Mouse (Mus musculus) mesoderm, embryonic 11.5 days (tissue): ENCODE data around the gene Lrrc26.

ENCODE experiments used
- DNase-seq: peaks from one replicate; pipeline ENCODE4 v3.0.0-alpha.2; 2012; ENCODE audit warnings: low read depth, low spot score

The Lrrc26 gene

DNA sequence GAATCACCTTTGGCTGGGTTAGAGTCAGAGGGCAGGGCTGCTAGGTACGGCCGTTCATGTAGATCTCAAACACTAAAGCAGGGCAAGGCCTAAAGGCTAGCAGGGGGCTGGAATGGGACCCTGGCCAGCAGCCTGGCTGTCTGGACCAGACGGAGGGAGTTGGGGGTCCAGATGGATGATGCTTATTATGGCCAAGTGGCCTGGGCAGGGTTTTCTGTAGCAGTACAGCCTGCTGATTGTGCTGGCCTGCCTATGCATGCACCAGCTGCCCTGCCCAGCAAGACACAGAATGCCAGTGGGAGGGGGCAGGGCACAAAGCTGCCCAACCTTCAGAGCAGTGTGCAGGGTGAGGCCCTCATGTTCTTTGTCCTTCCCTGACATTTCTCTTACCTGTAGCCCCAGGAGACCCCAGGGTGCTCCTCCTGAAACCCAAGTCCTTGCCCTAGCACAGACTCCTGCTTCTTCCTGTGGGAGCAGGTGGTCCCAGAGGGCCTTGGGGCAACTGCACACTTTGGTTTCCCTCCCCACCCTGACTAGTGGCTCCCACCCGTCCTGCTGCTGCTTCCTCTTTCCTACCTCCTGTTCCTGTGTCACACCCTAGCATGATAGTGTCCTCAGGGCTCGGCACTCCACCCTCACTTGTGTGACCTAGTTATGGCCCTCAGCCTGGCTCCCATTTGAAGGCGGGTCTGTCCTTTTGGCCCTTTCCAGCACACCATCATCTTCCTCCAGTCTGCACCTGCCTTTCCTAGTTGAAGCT, 23.6 kb upstream of the Lrrc26 start:
- no peak for DNase-seq

DNA sequence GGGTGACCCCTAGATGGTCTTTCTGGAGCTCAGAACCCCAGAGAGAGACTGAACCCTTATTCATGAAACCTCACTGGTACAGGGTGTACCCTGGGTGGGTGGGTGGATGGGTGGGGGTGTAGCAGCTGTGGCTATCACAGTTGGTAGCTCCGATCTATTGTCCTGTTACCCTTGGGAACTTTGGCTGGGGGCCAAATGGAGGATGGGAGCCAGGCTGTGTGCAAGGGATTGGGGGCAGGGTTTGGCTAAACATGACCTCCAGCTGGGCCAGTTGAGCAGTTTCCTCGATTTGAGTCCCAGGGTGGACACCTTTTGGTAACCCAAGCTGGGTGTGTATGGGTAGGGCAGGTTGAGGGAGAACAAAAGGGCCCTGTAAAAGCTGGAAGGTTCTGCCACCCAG, 23.0 kb upstream of the Lrrc26 start:
- no peak for DNase-seq

DNA sequence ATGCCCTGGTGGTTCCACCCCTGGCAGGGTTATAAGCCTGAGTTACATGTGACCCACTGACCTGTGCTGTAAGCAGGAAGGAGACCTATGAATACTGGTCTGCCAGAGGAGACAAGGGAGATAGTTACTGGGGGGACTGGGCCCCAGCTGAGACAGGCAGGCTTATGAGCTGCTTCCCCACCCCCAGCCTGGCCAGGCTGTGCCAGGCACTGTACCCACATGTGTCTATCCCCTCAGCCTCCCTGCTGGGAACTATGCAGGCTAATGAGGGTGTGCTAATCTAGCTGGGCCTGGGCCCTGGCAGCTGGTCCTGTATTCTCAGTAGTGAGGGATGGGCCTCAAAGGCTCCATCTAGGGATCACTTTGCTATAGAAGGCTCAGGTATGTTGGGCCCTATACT, 22.5 kb upstream of the Lrrc26 start:
- DNase-seq = no peak

DNA sequence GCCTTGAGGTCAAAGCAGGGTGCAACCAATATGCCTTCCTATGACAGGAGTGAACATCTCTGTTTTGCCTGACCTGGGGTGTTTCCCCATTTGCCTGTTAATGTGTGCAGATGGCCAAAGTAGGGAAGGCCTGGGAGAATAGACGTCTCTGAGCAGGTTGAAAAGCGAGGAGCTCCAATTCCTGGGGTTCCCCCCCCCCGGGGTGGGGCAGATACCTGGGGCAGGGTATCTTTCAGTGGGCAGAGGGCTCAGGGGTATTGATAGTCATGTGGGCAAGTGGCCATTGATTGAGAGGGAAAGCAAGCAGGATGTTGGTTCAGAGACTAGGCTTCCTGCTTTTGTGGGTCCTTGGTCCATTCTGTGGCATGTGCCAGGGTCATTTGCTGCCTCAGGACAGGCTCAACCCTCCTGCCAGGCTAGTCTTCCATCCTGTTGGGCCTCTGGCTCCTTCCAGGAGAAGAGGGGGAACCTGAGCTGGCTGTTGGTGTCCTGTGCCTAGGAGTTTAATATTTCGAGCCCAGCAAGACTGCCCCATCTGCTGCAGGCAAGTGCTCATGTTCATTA, 21.9 kb upstream of the Lrrc26 start:
- DNase-seq = no peak

DNA sequence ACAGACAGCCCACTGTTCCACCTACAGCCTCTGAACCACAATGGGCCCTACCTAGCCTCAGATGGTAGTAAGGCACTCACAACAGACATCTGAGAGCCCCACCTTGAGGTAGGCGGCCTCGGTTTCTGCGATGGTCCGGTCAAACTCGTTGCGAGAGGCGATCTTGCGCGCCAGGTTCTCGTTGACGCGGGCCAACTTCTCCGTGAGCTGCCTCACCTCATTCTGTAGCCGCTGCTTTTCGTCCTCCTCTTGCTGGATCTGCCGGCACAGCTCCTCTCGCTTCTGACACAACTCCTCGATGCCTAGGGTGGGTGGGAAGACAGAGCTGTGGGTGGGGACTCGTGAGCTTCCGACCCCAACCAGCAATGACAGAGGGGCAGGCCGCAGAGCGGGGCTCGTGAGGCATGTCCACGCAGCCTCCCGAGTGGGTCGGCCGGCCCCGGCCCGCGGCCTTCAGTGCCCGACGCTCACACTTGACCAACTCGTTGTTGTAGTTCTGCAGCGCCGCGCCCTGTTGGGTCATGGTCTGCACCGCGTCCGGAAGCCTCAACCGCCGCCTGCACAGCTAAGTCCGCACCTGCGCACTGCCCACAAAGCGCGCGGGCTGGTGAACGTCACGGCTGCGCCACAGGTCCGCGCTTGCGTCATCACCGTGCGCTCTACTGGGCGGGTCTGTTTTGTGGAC, 17.7 kb upstream of the Lrrc26 start, which contains the start of the genes Ssna1 and Anapc2:
TSS of gene Ssna1 (minus strand) at position 612 of the 685 bp plus-strand sequence.
TSS of gene Anapc2 (plus strand) at position 652 of the 685 bp plus-strand sequence.
- DNase-seq = peak; percentile 98

DNA sequence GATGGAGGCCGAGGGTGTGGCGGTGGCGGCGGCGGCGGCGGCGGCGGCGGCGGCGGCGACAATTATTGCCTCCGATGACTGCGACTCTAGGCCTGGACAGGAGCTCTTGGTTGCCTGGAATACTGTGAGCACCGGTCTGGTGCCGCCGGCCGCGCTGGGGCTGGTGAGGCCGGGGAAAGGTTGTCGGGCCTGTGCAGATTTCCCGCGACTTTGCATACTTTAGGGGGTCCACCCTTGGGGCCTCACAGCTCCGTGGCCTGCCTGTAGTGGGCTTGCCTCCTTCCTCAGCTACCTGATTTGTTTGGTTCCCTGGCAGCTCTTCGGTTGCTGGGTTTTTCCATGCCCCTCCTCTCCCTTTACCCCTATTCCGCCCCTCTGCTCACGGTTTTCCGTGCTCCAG, 17.2 kb upstream of the Lrrc26 start:
- no peak for DNase-seq

DNA sequence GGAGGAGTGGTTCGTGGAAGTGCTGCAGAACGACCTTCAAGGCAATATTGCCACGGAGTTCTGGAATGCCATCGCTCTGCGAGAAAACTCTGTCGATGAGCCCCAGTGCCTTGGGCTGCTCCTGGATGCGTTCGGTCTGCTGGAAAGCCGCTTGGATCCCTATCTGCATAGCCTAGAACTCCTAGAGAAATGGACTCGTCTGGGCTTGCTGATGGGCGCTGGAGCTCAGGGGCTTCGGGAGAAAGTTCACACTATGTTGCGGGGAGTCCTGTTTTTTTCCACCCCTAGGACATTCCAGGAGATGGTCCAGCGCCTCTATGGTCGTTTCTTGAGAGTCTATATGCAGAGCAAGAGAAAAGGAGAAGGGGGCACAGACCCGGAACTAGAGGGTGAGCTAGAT, 16.7 kb upstream of the Lrrc26 start:
- no peak for DNase-seq

DNA sequence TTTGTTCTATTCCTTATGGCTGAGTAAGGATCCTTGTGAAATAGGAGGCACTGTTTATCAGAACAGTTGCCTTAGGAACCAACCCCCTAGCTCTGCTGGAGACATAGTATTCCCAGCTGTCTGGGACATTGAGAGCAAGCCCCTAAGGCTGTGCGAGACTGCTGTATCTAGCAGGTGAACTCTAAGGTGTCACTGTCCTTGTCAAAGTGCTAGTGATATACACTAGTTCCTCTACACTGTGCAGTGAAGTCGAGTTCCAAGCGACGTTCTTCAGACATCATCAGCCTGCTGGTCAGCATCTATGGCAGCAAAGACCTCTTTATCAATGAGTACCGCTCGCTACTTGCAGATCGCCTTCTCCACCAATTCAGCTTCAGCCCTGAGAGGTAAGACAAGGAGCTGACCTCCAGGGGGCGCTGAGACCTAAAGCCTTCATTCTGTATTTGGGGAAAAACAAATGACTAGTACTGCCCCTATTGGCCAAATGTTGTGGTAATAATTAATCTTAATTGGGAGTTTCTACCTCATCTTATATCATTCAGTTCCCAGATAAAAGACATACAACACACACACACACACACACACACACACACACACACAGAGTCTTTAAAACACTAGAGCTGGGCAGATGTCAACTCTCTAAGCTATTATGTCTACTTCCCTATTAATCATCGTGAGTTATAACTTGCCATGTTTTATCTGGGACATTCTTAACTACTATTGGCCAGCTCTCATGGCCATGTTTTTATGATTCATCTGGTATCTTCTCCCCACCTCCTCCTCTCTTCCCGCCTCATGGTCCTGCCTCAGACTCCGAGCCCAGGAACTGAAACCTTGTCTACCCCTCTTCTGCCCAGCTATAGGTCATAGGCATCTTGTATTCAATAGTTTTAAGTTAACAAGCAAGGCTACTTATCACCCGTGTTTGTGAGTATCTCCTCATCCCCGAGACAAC, 10.5 kb upstream of the Lrrc26 start:
- peak; percentile 82 for DNase-seq

DNA sequence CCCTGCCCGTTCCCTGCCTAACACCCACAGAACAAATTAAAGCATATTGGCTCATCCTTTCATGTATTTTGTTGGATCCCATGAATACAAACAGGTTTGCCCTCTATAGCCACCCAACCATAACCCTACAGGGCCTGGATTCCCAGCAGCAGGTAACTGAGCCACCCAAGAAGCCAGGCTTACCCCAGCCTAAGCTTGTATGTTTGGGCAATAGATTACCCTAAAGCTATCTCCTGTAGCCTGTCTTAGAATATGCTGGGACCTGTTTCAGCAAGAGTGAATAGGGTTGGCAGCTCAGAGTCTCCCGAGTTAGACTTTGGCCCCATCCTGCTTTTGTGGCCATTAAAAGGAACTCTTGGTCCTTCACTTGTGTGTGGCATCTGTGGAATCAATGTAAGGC, 4.2 kb upstream of the Lrrc26 start:
- DNase-seq = no peak

DNA sequence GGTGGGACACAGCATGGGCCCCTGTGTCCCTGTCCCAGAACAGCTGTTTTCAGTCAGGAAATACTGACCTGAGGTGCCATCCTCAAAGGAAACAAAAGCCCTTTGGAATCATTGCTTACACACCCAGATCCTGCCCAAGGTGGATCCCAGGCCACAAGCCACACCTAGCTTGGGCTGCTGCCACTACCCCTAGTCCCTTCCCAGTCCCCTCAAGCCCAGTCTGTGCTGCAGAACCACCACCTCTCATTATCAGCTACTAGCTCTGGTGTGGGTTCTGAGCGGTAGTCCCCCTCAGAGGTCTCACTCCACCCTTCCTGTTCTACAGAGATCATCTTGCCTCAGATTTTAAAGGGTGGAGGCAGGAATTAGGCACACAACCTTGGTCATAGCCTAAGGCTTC, 3.4 kb upstream of the Lrrc26 start:
- DNase-seq = no peak

DNA sequence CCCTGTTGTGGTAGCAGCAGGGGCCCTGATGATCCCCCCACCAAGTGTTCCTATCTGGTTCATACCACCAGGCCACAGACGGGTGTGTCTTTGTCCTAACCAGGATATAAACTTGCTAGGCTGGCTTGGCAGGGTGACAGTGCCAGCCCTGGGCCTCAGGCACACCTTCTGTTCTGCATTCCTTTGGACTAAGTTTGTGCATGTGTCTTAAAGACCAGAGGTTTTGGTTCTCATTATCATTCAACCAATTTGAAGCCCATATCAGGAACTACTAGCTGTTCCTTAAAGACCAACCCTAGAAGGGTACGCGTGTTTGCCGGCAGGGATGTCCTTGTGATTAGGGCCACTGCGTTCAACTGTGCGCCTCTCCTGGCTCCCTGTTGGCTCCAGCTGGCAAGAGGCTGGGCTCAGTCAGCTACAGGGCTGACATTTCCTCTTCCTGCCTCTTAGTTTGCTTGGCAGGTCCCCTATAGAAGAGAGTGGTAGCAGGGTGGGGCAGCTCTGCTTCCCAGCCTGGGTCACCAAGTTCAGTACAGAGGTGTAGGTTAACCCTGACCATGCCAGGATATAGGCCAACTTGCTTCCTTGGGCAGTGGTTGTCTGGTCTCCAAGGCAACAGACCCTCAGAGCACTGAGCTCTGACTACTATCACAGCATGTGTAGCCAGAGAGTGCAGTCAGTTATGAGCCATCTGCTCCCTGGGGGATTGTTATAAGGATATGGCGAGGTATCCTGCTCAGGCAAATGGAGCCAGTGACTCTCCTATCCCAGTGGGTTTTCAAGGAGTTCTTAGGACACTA, 2.7 kb upstream of the Lrrc26 start:
- DNase-seq = no peak

DNA sequence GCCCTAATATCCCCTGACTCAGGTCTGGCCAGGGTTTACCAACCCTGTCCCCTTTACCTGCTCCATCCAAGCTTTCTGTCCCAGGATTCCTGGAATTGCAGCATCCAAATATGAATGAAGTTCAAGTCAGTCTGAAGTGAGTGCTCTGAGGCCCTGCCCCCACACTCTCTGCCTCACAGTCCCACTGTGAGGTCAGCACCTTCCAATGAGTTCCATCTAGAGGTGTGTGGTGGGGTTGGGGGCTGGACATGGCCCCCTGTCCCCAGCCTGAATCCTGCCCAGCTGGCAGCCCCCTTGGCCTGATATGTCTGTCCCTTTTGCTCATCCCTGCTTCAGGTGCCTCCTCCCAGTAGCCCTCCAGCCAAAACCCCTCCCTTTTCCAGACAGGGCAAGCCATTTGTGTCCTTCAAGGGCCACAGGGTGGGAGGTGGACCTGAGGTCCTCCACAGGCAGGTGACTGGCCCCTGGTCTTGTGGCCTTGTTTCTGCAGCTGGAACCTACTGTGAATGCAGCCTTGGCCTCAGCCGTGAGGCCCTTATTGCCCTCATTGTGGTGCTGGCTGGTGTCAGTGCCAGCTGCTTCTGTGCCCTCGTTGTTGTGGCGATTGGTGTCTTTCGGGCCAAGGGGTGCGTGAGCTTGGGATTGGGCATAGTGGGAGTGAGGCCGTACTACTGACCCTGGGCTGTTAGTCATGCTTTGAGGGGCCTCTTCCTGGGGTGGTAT, 1.6 kb upstream of the Lrrc26 start, which contains the start of gene Tmem210:
TSS of gene Tmem210 (plus strand) at position 219 of the 723 bp plus-strand sequence.
- no peak for DNase-seq

DNA sequence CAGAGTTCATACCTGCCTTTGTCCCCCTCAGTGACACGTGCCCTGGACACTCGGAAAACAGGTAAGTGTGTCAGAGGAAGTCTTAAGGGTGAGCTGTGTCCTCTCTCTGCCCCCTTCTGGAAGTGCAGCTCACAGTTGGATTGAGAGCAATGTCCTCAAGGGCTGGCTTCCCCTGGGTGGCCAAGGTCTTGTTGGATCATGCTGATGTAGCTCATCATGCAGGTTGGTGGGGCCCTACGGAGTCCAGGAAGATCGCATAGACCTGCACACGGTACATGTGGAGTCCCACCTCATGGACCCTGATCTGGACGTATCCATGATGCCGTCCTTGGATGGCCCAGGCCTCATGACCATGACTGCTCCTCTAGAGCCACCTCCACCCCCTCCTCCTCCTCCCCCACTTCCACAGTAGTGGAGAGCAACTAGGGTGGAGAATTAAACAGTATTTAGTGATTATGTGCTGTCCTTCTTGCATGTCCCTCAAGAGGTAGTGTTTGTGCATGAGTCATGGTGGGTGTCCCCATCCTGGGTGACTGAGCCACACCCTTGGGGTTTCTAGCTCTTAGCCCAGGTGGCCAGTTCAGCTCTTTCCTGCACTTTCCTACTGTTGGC, 875 bp upstream of the Lrrc26 start:
- DNase-seq = no peak

DNA sequence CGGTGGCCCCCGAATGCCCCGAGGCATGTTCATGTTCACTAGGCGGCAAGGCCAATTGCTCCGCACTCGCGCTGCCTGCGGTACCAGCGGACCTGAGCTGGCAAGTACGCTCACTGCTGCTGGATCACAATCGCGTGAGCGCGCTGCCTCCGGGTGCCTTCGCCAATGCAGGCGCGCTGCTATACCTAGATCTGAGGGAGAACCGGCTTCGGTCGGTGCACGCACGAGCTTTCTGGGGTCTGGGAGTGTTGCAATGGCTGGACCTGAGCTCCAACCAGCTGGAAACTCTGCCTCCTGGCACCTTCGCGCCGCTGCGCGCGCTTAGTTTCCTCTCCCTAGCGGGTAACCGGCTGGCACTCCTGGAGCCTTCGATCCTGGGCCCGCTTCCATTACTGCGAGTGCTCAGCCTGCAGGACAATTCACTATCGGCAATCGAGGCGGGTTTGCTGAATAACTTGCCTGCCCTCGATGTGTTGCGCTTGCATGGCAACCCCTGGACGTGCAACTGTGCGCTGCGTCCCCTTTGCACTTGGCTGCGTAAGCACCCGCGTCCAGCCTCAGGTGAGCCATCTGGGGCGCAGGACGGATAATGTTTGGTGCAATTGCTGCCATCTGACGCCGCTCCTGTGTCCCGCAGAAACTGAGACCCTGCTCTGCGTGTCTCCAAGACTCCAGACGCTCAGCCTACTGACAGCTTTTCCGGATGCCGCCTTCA, 543 bp downstream of the Lrrc26 start:
- no peak for DNase-seq

DNA sequence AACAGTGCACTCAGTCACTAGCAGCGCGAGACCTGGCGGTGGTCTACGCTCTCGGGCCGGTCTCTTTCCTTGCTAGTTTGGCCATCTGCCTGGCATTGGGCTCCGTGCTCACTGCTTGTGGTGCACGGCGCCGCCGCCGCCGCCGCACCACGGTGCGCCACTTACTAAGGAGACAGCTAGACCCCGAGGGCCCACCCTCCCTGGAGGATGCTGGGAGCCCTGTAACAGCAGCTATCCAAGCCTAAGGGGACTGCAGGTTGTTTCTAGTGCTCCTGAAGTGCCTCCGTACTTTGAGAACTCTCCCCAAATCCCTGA, 1.1 kb downstream of the Lrrc26 start:
- no peak for DNase-seq

DNA sequence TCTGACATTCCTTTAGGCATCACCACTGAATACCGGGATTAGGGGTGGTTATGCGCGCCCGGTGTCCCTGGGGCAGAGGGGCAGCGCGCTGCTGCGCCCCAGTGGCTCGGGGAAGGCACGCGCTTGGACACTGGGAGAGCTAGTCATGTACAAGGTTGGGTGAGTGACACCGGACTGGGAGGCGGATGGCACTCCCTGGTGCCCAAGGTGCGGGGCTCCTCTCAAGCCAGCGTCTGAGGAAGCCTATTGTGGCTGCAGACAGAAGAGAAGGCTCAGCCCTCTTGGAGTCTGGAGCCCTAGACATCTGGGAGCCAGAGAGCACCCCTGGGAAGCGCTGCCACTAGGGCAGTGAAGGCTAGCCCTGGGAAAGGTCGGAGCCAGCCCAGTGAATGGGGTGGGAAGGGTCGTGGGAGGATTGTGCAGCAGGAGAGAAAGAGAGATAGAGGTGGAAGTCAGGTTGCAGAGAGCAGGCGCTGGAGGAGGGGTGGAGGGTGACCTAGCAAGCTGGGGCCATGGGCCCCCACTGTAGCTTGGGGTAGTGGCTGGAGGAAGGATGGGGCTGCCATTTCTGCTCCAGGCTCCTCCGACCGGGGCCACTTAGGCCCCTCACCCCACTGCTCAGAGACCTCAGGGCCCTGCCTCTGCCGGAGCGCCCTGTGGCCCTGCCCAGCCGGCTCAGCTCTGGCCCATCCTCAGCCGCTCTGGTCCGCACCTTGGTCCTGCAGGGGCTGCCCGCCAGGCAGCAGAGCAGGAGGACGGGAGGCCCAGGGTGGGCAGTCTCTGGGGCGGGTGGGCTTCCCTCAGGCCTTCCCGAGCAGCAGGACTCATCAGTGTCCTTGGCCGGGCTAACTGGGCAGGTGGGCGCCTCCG, 1.7 kb downstream of the Lrrc26 start:
- DNase-seq = no peak

DNA sequence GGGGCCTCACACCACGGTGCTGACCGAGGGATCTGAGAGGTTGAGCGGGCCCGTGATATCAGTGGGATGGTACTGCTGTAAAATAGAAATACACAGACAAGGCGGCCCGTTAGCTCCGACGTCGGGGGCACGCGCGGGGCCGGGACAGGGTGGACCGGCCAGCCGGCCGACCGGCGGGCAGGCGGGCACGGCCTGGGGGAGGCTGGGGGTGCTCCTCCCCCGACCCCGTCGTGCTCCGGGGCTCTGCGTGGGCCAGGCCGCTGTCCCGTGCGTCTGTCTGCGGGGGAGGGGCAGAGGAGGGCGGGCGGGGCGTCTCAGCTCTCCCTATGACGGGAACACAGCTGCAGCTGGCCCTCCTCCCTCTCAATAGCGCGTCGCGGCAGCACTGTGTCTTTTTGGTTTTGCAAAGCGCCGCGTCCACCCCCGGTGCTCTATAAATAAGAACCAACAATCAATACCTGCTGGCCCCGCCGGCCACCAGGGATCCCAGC, 2.4 kb downstream of the Lrrc26 start:
- DNase-seq = no peak

DNA sequence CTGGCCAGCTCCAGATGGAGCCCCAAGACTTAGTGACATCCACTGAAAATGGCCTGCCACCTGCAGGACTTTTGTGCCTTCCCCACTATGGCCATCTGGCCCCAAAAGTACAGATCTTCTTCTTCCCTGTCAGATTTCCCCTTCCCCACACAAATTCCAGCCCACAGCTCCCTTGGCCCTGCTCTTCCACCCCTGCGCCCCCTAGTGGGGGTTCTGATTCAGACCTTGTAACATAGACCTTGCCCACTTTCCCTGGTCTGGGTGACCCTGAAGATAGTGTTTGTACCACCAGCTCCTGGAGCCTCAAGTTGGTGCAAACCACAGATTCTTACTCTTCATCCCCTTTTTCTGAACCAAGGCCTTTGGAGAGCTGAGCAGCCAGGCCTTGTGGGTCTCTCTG, 3.1 kb downstream of the Lrrc26 start:
- DNase-seq = peak; percentile 85
